Mouse (Mus musculus) left cerebral cortex, adult 6 months (tissue): ENCODE measurements around the gene Tyw3. TPM values are rescaled to one million over a fixed set of nuclear protein-coding genes. Genes with fewer than 3 reads are reported as not detected.

ENCODE experiments used
- long read RNA-seq, 2 experiments: library from polyadenylated mRNA; unstranded; transcript quantifications; one replicate each; pipeline ENCODE4 v2.0.0; 2019 to 2020
- polyA plus RNA-seq: library from polyadenylated mRNA; unstranded; fragments of <200 nt; fragmentation: Nextera tagmentation; gene quantifications from 2 replicates; pipeline ENCODE4 v1.2.3, GENCODE M21; 2021

The Tyw3 gene
- polyA plus RNA-seq, result 12.5 and 14.7 TPM in 2 replicates
- long read RNA-seq, experiment 1, full-length matches to known transcripts, result 17 of 21 reads
- long read RNA-seq, experiment 1, partial matches to known transcripts, result 1 of 21 reads
- long read RNA-seq, experiment 1, other reads (novel, unspliced or antisense), result 3 of 21 reads
- long read RNA-seq, experiment 2, full-length matches to known transcripts, result 13 of 15 reads
- long read RNA-seq, experiment 2, partial matches to known transcripts, result 1 of 15 reads
- long read RNA-seq, experiment 2, other reads (novel, unspliced or antisense), result 1 of 15 reads

GRCm38 (mm10) chr3:154596934-154597554 is at the start of gene Tyw3:
Tyw3 (minus strand) TSS chr3:154597104.

GRCm38 (mm10) chr3:154596488-154596933 is 393 bp downstream of the Tyw3 start, which contains the start of gene Cryz:
Cryz (plus strand) TSS chr3:154596711.

Other genes with a start within 250 kb of the Tyw3 start
- gene Cryz, start 393 bp downstream of the Tyw3 start, polyA plus RNA-seq, result 16.7 and 21.4 TPM in 2 replicates
- 2.1 and 2.3 TPM in 2 replicates for gene Erich3, start 66.8 kb upstream of the Tyw3 start, polyA plus RNA-seq